Mouse (Mus musculus): Measurements from ENCODE around the gene Tmem100.

Gene Tmem100

DNA sequence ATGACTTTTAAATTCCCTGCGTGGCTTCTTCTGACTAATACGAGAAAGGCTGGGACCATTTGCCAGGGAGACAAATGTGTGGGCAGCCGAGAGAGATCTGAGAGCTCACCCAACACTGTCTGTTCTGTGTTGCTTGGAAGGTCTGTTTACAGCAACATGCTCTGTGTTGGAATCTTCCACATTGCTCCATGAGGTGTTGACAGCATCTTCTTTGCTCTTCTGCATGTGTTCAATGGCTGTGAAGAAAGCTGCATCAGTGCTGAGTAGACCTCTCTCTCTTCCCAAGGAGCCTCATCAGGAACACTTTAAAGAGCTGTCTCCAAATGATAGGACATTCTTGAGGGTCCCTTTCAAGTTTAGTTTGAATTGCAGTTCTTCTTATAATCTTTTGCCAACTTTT, 32.5 kb downstream of the Tmem100 start:
- no peak for DNase-seq (ENCODE audit: low read depth, low spot score)

DNA sequence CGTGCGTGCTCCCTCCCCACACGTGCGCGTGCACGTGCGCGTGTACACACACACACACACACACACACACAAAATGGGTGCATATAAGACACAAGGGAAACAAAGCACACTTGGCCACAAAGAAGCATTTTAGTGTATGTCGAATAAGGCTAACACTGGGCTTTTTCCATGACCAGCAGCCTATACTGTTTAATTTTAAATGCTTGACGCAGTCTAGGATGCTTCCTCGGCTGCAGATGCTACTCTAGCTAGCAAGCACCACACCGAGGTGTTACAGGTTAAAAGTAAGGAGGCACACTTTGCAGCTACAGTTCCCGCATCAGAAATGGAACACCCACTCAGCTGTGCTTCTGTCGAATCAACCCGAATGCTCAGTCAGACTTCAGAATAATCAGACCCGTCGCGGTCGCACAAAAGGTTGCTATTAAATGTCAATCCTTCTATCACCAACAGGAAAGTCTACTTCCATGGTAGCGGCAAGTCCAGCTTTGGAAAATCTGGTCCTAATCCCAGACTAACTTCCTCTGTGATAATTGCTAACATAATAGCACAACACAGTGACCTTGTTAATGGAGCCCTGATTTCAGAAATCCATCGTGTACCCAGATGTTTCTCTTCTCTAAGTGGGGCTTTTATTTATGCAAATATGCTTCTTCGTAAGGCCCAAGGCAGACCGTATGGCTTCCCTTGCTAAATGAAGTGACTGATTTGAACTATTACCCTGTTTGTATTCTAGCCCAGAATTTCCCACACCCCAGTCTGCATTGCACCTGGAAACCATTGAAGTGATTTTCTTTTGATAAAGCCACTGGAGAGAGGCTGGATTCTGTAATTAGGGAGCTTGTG, 36.5 kb downstream of the Tmem100 start:
- no peak for DNase-seq (ENCODE audit: low read depth, low spot score)

DNA sequence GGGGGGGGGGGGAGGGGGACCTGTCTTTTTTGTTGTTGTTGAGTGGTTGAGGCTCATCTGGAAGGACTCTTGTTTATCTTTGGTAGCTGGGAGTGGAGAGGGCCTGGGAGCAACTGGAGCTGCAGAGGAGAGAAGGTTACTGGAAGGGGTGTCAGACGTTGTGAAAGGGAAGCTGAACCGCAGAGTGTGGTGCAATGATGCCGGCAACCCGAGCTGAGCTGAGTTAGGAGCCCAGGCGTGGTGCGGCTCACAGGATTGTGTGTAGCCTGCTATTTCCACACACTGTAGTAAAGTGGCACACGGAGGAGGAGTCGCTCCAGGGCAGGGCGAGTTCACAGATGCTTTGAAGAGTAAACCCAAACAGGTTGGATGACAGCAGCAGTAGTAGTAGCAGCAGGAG, 41.6 kb downstream of the Tmem100 start:
- no peak for DNase-seq (ENCODE audit: low read depth, low spot score)

DNA sequence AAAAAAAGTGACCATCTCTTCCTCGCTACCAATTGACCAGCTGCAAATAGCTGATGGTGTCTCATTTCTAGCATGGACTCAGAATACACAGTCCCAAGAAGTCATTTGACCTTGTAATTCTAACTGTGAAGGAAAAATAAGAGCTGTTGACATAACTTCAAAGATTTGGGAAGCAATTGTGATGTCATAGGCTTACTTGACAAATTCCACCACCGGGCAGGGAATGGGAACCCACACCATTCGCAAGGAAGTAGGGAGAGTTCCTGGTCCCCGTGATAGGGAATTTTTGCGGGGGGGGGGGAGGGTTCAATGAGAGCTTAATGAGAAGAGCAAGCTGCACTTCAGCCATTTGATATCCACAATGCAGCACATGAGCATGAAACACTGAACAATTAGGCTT, 43.1 kb downstream of the Tmem100 start:
- no peak for DNase-seq (ENCODE audit: low read depth, low spot score)

DNA sequence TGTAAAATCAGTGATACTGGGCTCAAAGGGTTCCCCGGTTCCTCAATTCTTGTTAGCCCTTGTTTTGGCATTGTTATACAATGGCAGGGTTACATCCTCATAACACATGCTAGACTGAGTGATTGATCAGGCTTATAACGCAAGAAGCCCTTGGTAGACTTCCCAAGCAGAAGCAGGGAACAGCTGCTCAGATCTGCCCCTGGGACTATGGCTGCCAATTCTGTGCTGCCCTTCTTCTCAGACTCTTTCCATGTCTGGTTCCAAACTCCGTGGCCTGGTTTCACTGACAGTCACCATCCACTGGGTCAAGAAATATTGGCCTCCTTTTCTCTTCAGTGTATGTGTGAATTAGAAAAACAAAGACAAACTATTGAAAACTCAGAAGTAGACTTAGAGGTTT, 46.5 kb downstream of the Tmem100 start:
- no peak for DNase-seq (ENCODE audit: low read depth, low spot score)

DNA sequence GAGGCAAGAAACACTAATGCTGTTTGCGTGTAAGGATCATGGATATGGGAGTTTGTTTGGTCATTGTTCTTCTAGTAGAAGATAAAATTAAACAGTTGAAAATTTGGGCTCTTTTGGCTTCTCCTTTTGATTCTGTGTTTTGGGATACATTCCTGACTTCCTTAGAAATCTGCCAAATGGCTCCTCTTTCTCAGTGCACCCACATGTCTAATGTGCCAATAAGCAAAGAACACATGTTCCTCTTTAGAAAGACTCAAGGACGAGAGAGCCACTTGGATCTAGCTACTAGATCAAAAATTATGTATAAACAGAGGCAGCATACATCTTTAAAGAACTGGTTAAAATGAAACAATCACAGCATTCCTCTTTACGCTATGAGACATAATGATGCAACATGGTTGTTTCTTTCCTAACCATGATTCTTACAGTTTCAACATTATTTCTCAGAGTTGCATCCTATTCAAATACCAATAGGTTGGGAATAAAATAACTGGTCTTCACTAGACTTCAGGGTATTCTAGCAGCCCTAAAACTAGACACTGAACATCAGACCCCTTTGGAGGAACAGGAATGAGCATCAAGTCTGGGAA, 50.6 kb downstream of the Tmem100 start:
- DNase-seq (ENCODE audit: low read depth, low spot score) = no peak

DNA sequence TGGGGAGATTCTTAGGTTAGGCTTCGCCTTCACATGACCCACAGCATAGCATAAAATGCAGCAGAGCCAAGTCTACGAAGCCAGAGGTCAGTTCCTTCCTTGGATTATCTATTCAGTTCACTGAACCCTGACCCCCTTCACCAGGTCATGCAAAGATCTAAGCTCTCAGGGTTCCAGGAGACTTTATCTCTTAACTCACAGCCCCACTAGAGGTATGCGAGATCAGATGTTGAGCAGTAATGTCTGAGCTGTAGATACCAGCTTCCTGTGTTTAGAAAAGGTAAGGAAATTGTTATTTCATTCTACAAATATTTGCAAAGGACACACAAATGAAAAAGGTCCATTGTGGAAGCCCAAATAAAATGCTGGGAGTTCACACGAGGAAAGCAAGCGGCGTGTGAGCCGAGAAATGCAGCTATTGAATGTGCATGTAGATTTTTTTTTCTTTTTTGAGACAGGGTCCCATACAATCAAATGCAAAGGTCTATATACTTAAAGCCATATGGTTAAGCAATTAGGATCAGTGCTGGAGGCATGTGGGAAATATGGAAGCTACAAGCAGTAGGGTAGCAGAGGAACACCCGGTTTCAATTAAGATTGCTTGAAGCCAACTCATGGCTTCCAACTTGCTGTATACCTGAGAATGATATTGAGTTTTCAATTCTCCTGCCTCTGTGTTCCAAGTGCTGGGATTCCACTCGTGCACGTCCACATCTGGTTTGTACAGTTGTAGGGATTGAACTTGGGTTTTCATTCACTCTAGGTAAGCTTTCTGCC, 51.9 kb downstream of the Tmem100 start:
- DNase-seq (ENCODE audit: low read depth, low spot score) = no peak

DNA sequence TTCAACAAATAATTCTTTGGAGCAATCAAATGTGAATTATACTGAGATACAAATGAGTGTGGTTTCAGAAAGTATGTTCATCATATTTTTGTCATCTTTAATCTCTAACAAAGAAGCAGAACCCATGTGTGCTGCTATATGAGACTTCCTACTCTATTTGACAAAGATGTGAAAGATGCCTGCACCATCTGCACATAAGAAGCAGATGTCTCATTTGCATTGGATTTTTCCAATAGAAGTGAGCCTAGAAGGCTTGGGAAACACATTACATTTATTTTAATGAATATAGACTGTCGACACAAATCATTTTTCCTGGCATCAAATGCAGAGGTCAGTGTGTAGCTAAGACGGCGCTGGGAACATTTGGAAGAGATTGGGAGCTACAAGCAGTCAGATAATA, 52.9 kb downstream of the Tmem100 start:
- no peak for DNase-seq (ENCODE audit: low read depth, low spot score)

DNA sequence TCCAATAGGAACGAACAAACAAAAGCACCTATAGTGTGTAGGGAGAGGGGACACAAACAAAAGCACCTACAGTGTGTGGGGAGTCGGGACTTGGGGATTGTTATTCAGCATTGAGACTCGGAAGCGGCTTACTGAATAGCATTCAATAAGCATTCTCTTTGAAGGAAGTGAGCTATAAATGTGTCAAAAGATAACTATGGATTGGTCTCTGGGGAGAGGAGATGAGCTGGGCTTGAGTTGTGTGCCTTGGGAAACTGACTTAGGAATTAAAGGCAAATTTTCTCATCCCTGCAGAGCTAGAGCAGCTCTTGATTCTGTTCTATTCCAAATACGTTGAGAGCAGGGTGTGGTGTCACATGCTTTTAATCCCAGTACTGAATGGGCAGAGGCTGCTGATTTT, 54.0 kb downstream of the Tmem100 start:
- DNase-seq (ENCODE audit: low read depth, low spot score) = no peak

All from A20 (cell line).